Mouse (Mus musculus): ENCODE data around the gene Pcdh7.
A peak's percentile ranks its signal among the peaks of the same experiment; 100 is the strongest.
"Not testable (repeated sequence)": the region's sequence is repeated elsewhere in the genome, so short reads cannot be mapped to it uniquely, and the experiment has no call there.

Pcdh7 gene

GRCm38 (mm10) chr5:57717906-57718875 lies at the start of gene Pcdh7:
Gene Pcdh7 (plus strand): TSS chr5:57717967.
- DNase-seq (ENCODE audit: low spot score) = peak; percentile 72

DNA sequence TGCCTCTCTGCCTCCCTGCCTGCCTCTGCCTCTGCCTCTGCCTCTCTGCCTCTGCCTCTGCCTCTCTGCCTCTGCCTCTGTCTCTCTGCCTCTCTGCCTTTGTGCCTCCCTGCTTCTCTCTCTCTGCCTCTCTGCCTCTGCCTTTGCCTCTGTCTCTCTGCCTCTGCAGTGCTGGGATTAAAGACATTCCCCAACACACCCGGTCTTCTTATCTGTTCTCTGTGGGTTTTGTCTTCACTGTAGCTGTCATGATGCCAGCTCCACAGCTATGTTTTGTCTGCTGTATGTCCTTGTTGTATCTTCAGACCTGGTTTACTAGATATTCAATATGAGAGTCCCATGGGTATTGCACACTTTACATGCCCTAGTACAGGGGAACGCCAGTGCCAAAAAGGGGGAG lies 40.8 kb upstream of the Pcdh7 start:
- not testable (repeated sequence) for DNase-seq (ENCODE audit: low spot score)

DNA sequence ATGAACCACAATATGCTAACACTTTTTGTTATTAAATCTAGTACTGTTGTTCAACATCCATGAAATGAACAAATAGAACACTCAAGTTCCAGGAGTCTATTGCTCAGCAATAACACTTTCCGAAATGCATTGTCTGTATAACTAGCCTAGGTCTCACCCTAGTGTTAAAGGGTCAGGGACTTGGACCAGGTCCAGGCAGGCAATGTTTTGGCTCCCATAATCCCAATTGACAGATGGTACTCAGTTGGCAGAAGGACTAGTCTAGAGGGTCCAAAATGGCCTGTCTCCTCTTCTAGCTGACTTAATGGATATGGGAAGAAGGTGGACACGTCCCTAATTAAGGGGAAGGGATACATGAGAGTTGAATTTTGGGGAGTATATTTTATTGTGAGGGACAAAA lies 9.4 kb upstream of the Pcdh7 start:
- no peak for DNase-seq (ENCODE audit: low spot score)

- DNase-seq (ENCODE audit: low spot score) = peak; percentile 69
These were observed 3.8 kb upstream of the Pcdh7 start for GRCm38 (mm10) chr5:57713980-57714379.

GRCm38 (mm10) chr5:57714621-57715523 lies 2.9 kb upstream of the Pcdh7 start:
- peak; percentile 85 for DNase-seq (ENCODE audit: low spot score)

GRCm38 (mm10) chr5:57715524-57716400 lies 2.0 kb upstream of the Pcdh7 start:
- DNase-seq (ENCODE audit: low spot score) = peak; percentile 84

- peak; percentile 65 for DNase-seq (ENCODE audit: low spot score)
These were observed 1.1 kb upstream of the Pcdh7 start for GRCm38 (mm10) chr5:57716421-57717237.

GRCm38 (mm10) chr5:57717238-57717905 lies 395 bp upstream of the Pcdh7 start:
- peak; percentile 79 for DNase-seq (ENCODE audit: low spot score)

GRCm38 (mm10) chr5:57718876-57719593 lies 1.3 kb downstream of the Pcdh7 start:
- peak; percentile 59 for DNase-seq (ENCODE audit: low spot score)

DNA sequence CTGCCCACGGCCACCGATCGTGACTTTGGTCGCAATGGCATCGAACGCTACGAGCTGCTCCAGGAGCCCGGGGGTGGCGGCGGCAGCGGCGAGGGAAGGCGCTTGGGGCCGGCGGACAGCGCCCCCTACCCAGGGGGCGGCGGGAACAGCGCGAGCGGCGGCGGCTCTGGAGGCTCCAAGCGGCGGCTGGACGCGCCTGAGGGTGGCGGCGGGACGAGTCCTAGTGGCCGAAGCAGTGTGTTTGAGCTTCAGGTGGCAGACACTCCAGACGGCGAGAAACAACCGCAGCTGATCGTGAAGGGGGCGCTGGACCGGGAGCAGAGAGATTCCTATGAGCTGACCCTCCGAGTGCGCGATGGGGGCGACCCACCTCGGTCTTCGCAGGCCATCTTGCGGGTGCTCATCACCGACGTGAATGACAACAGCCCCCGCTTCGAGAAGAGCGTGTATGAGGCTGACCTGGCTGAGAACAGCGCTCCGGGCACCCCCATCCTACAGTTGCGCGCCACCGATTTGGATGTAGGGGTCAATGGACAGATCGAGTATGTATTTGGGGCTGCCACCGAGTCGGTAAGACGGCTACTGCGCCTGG lies 1.9 kb downstream of the Pcdh7 start:
- peak; percentile 84 for DNase-seq (ENCODE audit: low spot score)

DNA sequence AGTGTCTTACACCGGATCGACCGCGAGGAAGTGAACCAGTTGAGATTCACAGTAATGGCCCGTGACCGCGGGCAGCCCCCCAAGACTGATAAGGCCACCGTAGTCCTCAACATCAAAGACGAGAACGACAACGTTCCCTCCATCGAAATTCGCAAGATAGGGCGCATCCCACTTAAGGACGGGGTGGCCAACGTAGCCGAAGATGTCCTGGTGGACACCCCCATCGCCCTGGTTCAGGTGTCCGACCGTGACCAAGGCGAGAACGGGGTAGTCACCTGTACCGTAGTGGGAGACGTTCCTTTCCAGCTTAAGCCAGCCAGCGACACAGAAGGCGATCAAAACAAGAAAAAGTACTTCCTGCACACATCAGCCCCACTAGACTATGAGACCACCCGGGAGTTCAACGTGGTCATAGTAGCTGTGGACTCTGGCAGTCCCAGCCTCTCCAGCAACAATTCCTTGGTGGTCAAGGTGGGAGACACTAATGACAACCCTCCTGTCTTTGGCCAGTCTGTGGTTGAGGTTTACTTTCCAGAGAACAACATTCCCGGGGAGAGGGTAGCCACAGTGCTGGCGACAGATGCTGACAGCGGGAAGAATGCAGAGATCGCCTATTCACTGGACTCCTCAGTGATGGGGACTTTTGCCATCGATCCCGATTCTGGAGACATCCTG lies 2.6 kb downstream of the Pcdh7 start:
- peak; percentile 29 for DNase-seq (ENCODE audit: low spot score)

DNA sequence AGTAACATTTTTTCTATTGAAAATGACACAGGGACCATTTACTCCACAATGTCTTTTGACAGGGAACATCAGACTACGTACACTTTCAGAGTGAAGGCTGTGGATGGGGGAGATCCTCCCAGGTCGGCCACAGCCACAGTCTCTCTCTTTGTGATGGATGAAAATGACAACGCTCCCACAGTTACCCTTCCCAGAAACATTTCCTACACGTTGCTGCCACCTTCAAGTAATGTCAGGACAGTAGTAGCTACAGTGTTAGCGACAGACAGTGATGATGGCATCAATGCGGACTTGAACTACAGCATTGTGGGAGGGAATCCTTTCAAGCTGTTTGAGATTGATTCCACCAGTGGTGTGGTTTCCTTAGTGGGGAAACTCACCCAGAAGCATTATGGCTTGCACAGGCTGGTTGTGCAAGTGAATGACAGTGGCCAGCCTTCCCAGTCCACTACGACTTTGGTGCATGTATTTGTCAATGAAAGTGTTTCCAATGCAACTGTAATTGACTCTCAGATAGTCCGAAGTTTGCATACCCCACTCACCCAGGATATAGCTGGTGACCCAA lies 3.5 kb downstream of the Pcdh7 start:
- peak; percentile 34 for DNase-seq (ENCODE audit: low spot score)

DNA sequence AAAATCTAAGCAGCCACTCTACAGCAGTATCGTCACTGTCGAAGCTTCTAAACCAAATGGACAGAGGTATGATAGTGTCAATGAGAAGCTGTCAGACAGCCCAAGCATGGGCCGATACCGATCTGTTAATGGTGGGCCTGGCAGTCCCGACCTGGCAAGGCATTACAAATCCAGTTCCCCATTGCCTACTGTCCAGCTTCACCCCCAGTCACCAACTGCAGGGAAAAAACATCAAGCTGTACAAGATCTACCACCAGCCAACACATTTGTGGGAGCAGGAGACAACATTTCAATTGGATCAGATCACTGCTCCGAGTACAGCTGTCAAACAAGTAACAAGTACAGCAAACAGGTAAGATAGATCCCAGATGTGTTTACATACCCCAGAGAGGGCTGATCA lies 4.2 kb downstream of the Pcdh7 start:
- DNase-seq (ENCODE audit: low spot score) = peak; percentile 25

GRCm38 (mm10) chr5:57733451-57733850 lies 15.7 kb downstream of the Pcdh7 start:
- DNase-seq (ENCODE audit: low spot score) = no peak

GRCm38 (mm10) chr5:57735723-57736122 lies 18.0 kb downstream of the Pcdh7 start:
- no peak for DNase-seq (ENCODE audit: low spot score)

DNA sequence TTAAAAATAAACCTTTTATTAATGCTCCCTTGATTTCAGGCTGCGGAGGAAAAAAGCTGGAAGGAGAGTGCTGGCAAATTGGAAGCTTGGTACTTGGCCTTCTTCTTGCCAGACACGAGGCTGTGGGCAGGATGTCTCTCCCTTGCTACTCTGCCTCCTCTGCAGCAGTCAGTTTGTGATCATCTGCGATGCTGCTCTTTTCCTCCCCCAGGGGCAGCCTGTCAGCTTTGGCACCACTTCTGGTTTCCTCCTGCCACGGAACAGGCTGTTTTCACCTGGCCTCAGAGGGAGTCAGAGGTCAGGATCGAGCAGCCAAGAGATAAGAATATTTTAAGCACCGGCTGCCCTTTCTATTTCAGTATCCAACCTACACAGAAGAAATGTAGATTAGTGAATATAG lies 25.2 kb downstream of the Pcdh7 start:
- DNase-seq (ENCODE audit: low spot score) = no peak

GRCm38 (mm10) chr5:57743956-57744661 lies 26.3 kb downstream of the Pcdh7 start:
- no peak for DNase-seq (ENCODE audit: low spot score)

DNA sequence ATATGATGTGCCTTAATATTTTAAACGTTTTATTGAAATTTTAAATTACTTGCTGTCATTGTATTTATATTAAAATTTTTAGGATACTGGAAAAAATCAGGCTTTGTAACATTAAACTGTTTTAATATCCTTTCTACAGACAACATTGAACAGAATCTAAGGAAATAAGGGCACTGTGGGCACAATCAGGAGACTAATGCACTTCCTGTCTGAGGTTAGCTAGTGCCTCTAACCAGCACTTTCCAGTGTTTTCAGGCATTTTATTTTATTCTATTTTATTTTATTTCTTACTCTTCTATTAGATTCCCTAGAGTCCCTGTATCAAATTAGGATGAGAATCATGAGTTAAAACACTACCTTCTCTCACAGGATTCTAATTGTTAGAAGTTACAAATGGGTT lies 28.1 kb downstream of the Pcdh7 start:
- no peak for DNase-seq (ENCODE audit: low spot score)

Measured in retina, embryonic 14.5 days (tissue).